Mouse (Mus musculus) heart, embryonic 16.5 days (tissue): ENCODE results near the gene Orm2. TPM values are rescaled to one million over a fixed set of nuclear protein-coding genes. Genes with fewer than 3 reads are reported as not detected.

Source experiments
- ATAC-seq: fragments of 200-750 bp; cut with Nextera tagmentation; replicated peaks from 2 replicates; pipeline ENCODE4 v1.8.0; 2017; ENCODE audit warnings: moderate number of reproducible peaks; ENCODE audit not compliant: insufficient read depth, low FRiP score; ENCODE audit errors: extremely low read depth
- H3K27ac ChIP-seq: fragments of 300-500 bp; sonication (generic); 2 replicates; pipeline ENCODE4 v1.5.1; 2014; ENCODE audit warnings: mild to moderate bottlenecking, low read length, control low read depth, moderate library complexity
- H3K27me3 ChIP-seq: fragments of 300-500 bp; sonication (generic); 2 replicates; pipeline ENCODE4 v1.6.1; 2014; ENCODE audit warnings: low read length, mixed read lengths; ENCODE audit not compliant: control insufficient read depth, insufficient read depth
- H3K36me3 ChIP-seq: fragments of 300-500 bp; sonication (generic); 2 replicates; pipeline ENCODE4 v1.6.1; 2014; ENCODE audit not compliant: control insufficient read depth, insufficient read depth
- H3K4me1 ChIP-seq: fragments of 300-500 bp; sonication (generic); 2 replicates; pipeline ENCODE4 v1.6.1; 2014; ENCODE audit warnings: low read length, mixed read lengths; ENCODE audit not compliant: control insufficient read depth, insufficient read depth
- H3K4me2 ChIP-seq: fragments of 300-500 bp; sonication (generic); 2 replicates; pipeline ENCODE4 v1.6.1; 2014; ENCODE audit warnings: low read depth, mild to moderate bottlenecking, control low read depth, low read length
- H3K4me3 ChIP-seq: fragments of 300-500 bp; sonication (generic); 2 replicates; pipeline ENCODE4 v1.5.1; 2014; ENCODE audit warnings: mild to moderate bottlenecking, control low read depth, low read length
- H3K9ac ChIP-seq: fragments of 300-500 bp; sonication (generic); 2 replicates; pipeline ENCODE4 v1.6.1; 2014; ENCODE audit warnings: low read length, control low read depth
- H3K9me3 ChIP-seq: fragments of 300-500 bp; sonication (generic); replicated peaks from 2 replicates; pipeline ENCODE4 v1.6.1; 2016; ENCODE audit warnings: low read length; ENCODE audit not compliant: control insufficient read depth
- WGBS: fragments of 180-500 bp; shearing (Covaris S2); extraction: QIAGEN DNeasy Blood & Tissue Kit; methylation state at CpG from one replicate; pipeline ENCODE4 v1.1.7; 2014; 5-methylcytosine and 5-hydroxymethylcytosine counted together
- polyA plus RNA-seq: library from polyadenylated mRNA; unstranded; fragments of >200 nt; fragmentation: Nextera tagmentation; extraction: Ambion mirVana; gene quantifications from 2 replicates; pipeline ENCODE4 v1.2.1, GENCODE M21; 2015

Orm2 gene
- polyA plus RNA-seq, 1 experiment from 2014 or later, result not detected

DNA sequence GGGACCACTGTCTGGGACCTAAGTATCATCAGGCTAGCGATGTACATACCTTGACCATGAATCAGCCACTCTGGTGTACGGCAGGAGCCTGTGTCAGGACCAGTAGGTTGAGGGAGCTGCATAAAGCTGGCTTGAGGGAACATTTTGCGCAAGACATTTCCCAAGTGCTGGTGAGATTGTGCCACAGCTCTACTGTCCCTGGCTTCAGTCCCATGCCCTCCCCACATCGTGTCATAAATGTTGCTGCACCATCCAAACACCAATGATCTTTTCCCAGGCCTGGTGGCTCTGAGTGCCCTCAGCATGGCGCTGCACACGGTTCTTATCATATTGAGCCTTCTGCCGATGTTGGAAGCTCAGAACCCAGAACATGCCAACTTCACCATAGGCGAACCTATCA is 18.0 kb upstream of the Orm2 start, which contains the start of gene Orm1:
Orm1 (plus strand) TSS at position 266 of the 400 bp plus-strand sequence.
- Histone ChIP-seq H3K4me2 (no peak within 1 kb of the TSS), H3K27me3 (no peaks in the 10 kb centered on the region), H3K4me3 (no peak within 1 kb of the TSS), H3K9ac (no peak within 1 kb of the TSS), H3K36me3 (no peaks in the 10 kb centered on the region), H3K27ac (no peak within 1 kb of the TSS), H3K4me1 (no peaks in the 10 kb centered on the region), H3K9me3 (no peaks in the 10 kb centered on the region)
- no peak for ATAC-seq
- WGBS, result 73% methylated on average over 8 of the region's 8 CpGs

DNA sequence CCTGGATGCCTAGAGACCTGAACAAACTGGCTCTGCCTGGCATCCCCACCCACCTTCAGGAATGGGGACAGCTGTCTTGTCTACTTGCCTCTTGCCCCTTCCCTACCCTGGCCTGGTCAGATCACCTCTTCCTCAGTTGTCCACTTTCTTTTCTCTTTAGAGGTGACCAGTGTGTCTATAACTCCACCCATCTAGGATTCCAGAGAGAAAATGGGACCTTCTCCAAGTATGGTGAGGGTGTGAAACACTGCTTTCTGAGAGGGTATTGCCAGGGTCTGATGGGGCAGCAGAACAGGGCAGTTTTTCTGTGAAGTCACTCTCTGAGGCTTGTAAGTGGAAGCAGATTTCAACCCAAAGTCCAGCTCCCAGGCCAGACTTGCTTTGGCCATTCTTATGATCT is 17.0 kb upstream of the Orm2 start:
- H3K36me3 ChIP-seq, result no peaks in the 10 kb centered on the region
- no peak overlapping the region for H3K4me3 ChIP-seq
- H3K9me3 ChIP-seq, result no peaks in the 10 kb centered on the region
- H3K27me3 ChIP-seq, result no peaks in the 10 kb centered on the region
- ATAC-seq, result no peak
- H3K27ac ChIP-seq, result no peak overlapping the region
- no peak overlapping the region for H3K4me2 ChIP-seq
- H3K4me1 ChIP-seq, result no peaks in the 10 kb centered on the region
- no peak overlapping the region for H3K9ac ChIP-seq

DNA sequence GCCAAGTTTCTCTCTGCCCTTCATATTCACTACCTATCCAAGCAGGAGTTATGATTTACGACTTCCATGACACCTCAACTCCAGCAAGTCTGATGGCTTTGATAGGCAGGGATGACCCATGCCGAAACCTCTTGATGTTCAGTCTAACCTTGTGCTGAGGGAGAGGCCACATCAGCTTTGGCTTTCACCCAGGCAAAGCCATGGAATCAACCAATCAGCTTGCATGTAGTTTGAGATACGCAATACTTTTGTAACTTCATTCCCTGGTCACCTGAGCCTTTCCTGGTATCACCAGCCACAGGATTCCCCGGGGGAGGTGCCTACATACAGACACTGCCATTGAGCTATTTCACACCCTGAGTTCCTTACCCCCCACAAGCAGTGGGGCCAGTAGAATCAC is 15.6 kb upstream of the Orm2 start:
- ATAC-seq, result no peak
- Histone ChIP-seq H3K9ac (no peak overlapping the region), H3K4me1 (no peaks in the 10 kb centered on the region), H3K9me3 (no peaks in the 10 kb centered on the region), H3K27me3 (no peaks in the 10 kb centered on the region), H3K4me2 (no peak overlapping the region), H3K36me3 (no peaks in the 10 kb centered on the region), H3K4me3 (no peak overlapping the region), H3K27ac (no peak overlapping the region)
- 78% methylated on average over 4 of the region's 4 CpGs for WGBS

DNA sequence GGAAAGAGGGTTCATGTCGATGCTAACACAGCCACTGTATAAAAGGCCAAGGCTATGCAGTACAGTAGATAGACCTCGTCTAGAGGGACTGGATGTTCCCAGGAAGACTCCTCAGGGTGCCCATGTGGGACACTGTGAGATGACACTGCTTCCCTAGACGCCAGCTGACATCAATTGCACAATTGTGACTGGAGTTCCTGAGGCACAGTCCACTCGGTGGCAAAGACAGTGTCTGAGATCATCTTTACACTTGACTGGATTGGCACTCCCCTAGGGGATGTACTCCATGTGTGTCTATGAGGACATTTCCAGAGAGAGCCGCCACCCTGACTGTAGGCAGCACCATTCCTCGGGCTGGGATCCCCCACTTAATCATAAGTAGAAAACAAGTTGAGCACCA is 13.7 kb upstream of the Orm2 start:
- no peak for ATAC-seq
- no peak overlapping the region for H3K27ac ChIP-seq
- H3K9ac ChIP-seq, result no peak overlapping the region
- WGBS, result 67% methylated on average over 6 of the region's 6 CpGs
- no peaks in the 10 kb centered on the region for H3K4me1 ChIP-seq
- no peak overlapping the region for H3K4me2 ChIP-seq
- no peaks in the 10 kb centered on the region for H3K9me3 ChIP-seq
- no peaks in the 10 kb centered on the region for H3K36me3 ChIP-seq
- H3K4me3 ChIP-seq, result no peak overlapping the region
- H3K27me3 ChIP-seq, result no peaks in the 10 kb centered on the region

DNA sequence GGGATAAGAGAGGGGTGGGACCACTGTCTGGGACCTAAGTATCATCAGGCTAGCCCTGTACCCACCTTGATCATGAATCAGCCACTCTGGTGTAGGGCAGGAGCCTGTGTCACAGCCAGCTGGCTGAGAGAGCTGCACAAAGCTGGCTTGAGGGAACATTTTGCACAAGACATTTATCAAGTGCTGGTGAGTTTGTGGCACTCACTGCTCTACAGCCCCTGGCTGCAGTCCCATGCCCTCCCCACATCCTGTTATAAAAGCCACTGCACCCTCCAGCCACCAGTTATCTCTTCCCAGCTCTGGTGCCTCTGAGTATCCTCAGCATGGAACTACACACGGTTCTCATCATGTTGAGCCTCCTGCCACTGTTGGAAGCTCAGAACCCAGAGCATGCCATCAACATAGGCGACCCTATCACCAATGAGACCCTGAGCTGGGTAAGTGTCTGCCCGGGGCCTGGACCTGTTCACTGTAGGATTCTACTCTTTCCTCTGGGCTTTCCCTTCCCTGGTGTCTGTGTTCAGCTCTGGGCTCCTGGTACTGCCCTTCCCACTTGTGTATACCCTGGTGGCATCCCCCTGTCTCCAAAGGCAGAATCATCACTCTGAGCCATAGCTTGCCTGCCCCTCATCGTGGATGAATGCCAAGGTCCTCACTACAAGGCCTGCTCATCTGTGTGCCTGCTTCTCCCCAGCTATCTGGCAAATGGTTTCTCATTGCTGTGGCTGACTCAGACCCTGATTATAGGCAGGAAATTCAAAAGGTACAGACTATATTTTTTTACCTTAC is 6.2 kb upstream of the Orm2 start, which contains the start of gene Orm3:
Orm3 (plus strand) TSS at position 286 of the 789 bp plus-strand sequence.
- H3K27me3 ChIP-seq, result no peaks in the 10 kb centered on the region
- H3K36me3 ChIP-seq, result no peaks in the 10 kb centered on the region
- no peaks in the 10 kb centered on the region for H3K9me3 ChIP-seq
- 47% methylated on average over 4 of the region's 4 CpGs for WGBS
- H3K4me1 ChIP-seq, result peaks cover 5% of the 10 kb centered on the region
- no peak within 1 kb of the TSS for H3K4me2 ChIP-seq
- H3K9ac ChIP-seq, result no peak within 1 kb of the TSS
- H3K27ac ChIP-seq, result no peak within 1 kb of the TSS
- no peak within 1 kb of the TSS for H3K4me3 ChIP-seq
- ATAC-seq, result peak; percentile 73; the same call in 1 of the 2 replicates

DNA sequence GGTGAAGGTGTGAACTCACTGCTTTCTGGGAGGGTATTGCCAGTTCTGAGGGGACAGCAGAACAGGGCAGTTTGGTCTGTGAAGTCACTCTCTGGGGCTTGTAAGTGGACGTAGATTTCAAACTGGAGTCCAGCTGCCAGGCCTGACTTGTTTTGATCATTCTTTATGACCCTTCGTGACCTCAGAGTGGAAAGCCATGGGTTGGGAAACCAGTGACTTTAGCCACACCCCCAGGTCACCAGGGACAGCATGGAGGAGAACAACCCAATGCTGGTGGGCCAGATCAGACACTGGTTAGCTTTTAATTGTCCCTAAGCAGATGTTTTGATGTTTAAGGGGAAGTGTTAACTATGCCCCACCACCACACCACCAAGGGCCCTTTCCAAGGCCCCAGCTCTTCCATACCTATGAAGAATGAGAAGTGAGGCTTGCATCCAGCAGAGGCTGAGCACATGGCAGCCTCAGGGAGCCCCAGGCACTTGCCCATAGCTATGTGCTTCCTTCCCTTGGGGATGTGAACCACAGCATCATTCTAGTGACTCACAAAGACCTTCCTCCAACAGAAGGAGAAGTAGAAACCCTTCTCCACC is 5.2 kb upstream of the Orm2 start:
- no peak for ATAC-seq
- 67% methylated on average over 2 of the region's 2 CpGs for WGBS
- Histone ChIP-seq H3K36me3 (no peaks in the 10 kb centered on the region), H3K9me3 (no peaks in the 10 kb centered on the region), H3K9ac (no peak overlapping the region), H3K4me2 (no peak overlapping the region), H3K4me1 (peaks cover 5% of the 10 kb centered on the region), H3K27ac (no peak overlapping the region), H3K4me3 (no peak overlapping the region), H3K27me3 (no peaks in the 10 kb centered on the region)

DNA sequence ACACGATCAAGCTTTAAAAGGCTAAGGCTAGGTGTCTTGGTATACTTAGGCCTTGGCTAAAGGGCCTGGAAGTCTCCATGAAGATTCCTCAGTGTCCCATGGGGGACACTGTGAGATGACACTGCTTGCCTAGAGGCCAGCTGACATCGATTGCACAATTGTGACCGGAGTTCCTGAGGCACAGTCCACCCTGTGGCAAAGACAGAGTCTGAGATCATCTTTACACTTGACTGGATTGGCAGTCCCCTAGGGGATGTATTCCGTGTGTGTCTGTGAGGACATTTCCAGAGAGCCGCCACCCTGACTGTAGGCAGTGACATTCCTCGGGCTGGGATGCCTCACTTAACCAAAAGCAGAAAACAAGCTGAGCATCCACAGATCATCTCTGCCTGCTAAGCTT is 2.4 kb upstream of the Orm2 start:
- H3K9ac ChIP-seq, result no peak overlapping the region
- no peaks in the 10 kb centered on the region for H3K27me3 ChIP-seq
- H3K36me3 ChIP-seq, result no peaks in the 10 kb centered on the region
- no peak overlapping the region for H3K27ac ChIP-seq
- no peak overlapping the region for H3K4me2 ChIP-seq
- no peaks in the 10 kb centered on the region for H3K9me3 ChIP-seq
- no peak overlapping the region for H3K4me3 ChIP-seq
- peaks cover 5% of the 10 kb centered on the region for H3K4me1 ChIP-seq
- WGBS, result 73% methylated on average over 6 of the region's 6 CpGs
- no peak for ATAC-seq

DNA sequence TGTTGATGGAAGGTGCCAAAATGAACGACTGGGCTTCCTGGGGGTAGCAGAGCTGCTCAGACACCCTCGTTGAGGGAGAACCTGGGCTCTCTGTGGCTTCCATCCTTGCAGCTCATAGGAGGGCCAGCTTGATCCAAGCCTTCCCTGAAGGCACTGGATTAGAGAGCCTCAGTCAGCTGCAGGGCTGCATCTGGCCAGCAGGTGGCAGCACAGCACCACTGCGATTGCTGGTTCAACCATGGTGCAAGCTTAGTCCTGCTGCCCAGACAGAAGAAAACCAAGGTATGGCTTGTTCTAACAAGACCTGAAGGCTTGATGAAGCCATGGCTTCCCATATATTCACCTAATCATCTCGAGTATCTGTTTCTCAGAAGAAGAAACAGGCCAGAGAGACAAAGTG is 6.3 kb downstream of the Orm2 start:
- Histone ChIP-seq H3K9me3 (no peaks in the 10 kb centered on the region), H3K9ac (no peak overlapping the region), H3K4me2 (no peak overlapping the region), H3K27ac (no peak overlapping the region), H3K36me3 (no peaks in the 10 kb centered on the region), H3K4me3 (no peak overlapping the region), H3K4me1 (no peaks in the 10 kb centered on the region), H3K27me3 (no peaks in the 10 kb centered on the region)
- 17% methylated on average over 4 of the region's 4 CpGs for WGBS
- peak; percentile 56; the same call in 1 of the 2 replicates for ATAC-seq

DNA sequence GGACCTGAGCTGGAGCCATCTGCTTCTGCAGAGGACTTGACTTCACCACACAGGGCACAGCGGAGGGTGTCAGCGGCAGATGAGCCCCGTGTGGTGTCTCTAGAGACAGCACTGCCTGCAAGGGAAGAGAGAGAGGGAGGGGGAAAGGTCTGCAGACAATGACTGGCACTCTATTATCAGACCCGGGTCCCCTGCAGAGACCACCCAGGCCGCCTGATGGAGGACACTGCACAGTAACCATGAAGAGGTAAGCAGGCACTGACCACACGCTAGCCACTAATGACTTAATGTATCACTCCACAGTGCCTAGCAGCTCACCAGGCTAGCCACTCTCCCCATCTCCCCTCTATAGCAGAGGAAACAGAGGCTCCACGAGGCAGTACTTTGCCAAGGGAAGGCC is 8.6 kb downstream of the Orm2 start:
- Histone ChIP-seq H3K27ac (no peak overlapping the region), H3K4me1 (no peaks in the 10 kb centered on the region), H3K4me3 (no peak overlapping the region), H3K27me3 (no peaks in the 10 kb centered on the region), H3K9me3 (no peaks in the 10 kb centered on the region), H3K36me3 (no peaks in the 10 kb centered on the region), H3K9ac (no peak overlapping the region), H3K4me2 (no peak overlapping the region)
- no peak for ATAC-seq
- 58% methylated on average over 7 of the region's 7 CpGs for WGBS
